Mouse (Mus musculus): ENCODE results near the gene Lrrc9.

The Lrrc9 gene

GRCm38 (mm10) chr12:72441839-72442576 is at the start of gene Lrrc9:
TSS of gene Lrrc9 (plus strand) at chr12:72441866.
- DNase-seq (ENCODE audit: low spot score): peak; percentile 30

- DNase-seq (ENCODE audit: low spot score): no peak
Measured at GRCm38 (mm10) chr12:72393046-72393805, 48.4 kb upstream of the Lrrc9 start.

GRCm38 (mm10) chr12:72405031-72405430 is 36.6 kb upstream of the Lrrc9 start:
- no peak for DNase-seq (ENCODE audit: low spot score)

- no peak for DNase-seq (ENCODE audit: low spot score)
Measured at GRCm38 (mm10) chr12:72407146-72407545, 34.5 kb upstream of the Lrrc9 start.

- no peak for DNase-seq (ENCODE audit: low spot score)
Measured at GRCm38 (mm10) chr12:72407721-72408110, 34.0 kb upstream of the Lrrc9 start.

GRCm38 (mm10) chr12:72408111-72408891 is 33.4 kb upstream of the Lrrc9 start:
- peak; percentile 37 for DNase-seq (ENCODE audit: low spot score)

- no peak for DNase-seq (ENCODE audit: low spot score)
Measured at GRCm38 (mm10) chr12:72408954-72409353, 32.7 kb upstream of the Lrrc9 start, which contains the start of gene Rtn1. TSS of gene Rtn1 (minus strand) at chr12:72409054.

- peak; percentile 16 for DNase-seq (ENCODE audit: low spot score)
Measured at GRCm38 (mm10) chr12:72417762-72418161, 23.9 kb upstream of the Lrrc9 start.

GRCm38 (mm10) chr12:72422681-72423080 is 19.0 kb upstream of the Lrrc9 start:
- DNase-seq (ENCODE audit: low spot score): no peak

GRCm38 (mm10) chr12:72427722-72428126 is 13.9 kb upstream of the Lrrc9 start:
- peak; percentile 75 for DNase-seq (ENCODE audit: low spot score)

- DNase-seq (ENCODE audit: low spot score): no peak
Measured at GRCm38 (mm10) chr12:72432209-72432608, 9.5 kb upstream of the Lrrc9 start.

- no peak for DNase-seq (ENCODE audit: low spot score)
Measured at GRCm38 (mm10) chr12:72433241-72433865, 8.3 kb upstream of the Lrrc9 start.

GRCm38 (mm10) chr12:72437676-72438341 is 3.9 kb upstream of the Lrrc9 start:
- no peak for DNase-seq (ENCODE audit: low spot score)

GRCm38 (mm10) chr12:72438961-72439480 is 2.6 kb upstream of the Lrrc9 start:
- no peak for DNase-seq (ENCODE audit: low spot score)

- DNase-seq (ENCODE audit: low spot score): no peak
Measured at GRCm38 (mm10) chr12:72453941-72454340, 12.3 kb downstream of the Lrrc9 start.

- no peak for DNase-seq (ENCODE audit: low spot score)
Measured at GRCm38 (mm10) chr12:72461191-72461893, 19.7 kb downstream of the Lrrc9 start.

GRCm38 (mm10) chr12:72461894-72462530 is 20.3 kb downstream of the Lrrc9 start:
- no peak for DNase-seq (ENCODE audit: low spot score)

GRCm38 (mm10) chr12:72465826-72466501 is 24.3 kb downstream of the Lrrc9 start:
- DNase-seq (ENCODE audit: low spot score): no peak

GRCm38 (mm10) chr12:72467269-72467668 is 25.6 kb downstream of the Lrrc9 start:
- no peak for DNase-seq (ENCODE audit: low spot score)

All from left cerebral cortex, adult 11 months (tissue).